Mouse (Mus musculus) forebrain, embryonic 12.5 days (tissue): ENCODE measurements around the gene Serpina3g. TPM values are rescaled to one million over a fixed set of nuclear protein-coding genes. Genes with fewer than 3 reads are reported as not detected.

Experiments used
- ATAC-seq: fragments of 200-750 bp; cut with Nextera tagmentation; 2 replicates; pipeline ENCODE4 v1.8.0; 2017; ENCODE audit warnings: moderate TSS enrichment; ENCODE audit not compliant: low FRiP score
- H3K27ac ChIP-seq: fragments of 300-500 bp; sonication (generic); 2 replicates; pipeline ENCODE4 v1.5.1; 2016; ENCODE audit warnings: mild to moderate bottlenecking
- H3K27me3 ChIP-seq: fragments of 300-500 bp; sonication (generic); 2 replicates; pipeline ENCODE4 v1.6.1; 2016; ENCODE audit warnings: mild to moderate bottlenecking
- H3K36me3 ChIP-seq: fragments of 300-500 bp; sonication (generic); replicated peaks from 2 replicates; pipeline ENCODE4 v1.6.1; 2016; ENCODE audit warnings: mild to moderate bottlenecking
- H3K4me1 ChIP-seq: fragments of 300-500 bp; sonication (generic); 2 replicates; pipeline ENCODE4 v1.6.1; 2016
- H3K4me2 ChIP-seq: fragments of 300-500 bp; sonication (generic); 2 replicates; pipeline ENCODE4 v1.6.1; 2016; ENCODE audit warnings: mild to moderate bottlenecking, moderate library complexity
- H3K4me3 ChIP-seq: fragments of 300-500 bp; sonication (generic); replicated peaks from 2 replicates; pipeline ENCODE4 v1.5.1; 2016; ENCODE audit warnings: mild to moderate bottlenecking
- H3K9ac ChIP-seq: fragments of 300-500 bp; sonication (generic); 2 replicates; pipeline ENCODE4 v1.6.1; 2016; ENCODE audit warnings: mild to moderate bottlenecking
- H3K9me3 ChIP-seq: fragments of 300-500 bp; sonication (generic); 2 replicates; pipeline ENCODE4 v1.6.1; 2016
- WGBS: fragments of 180-500 bp; shearing (Covaris S2); methylation state at CpG from one replicate; pipeline ENCODE4 v1.1.7; 2016; 5-methylcytosine and 5-hydroxymethylcytosine counted together
- polyA plus RNA-seq: library from polyadenylated mRNA; unstranded; fragments of >200 nt; fragmentation: Nextera tagmentation; extraction: Ambion mirVana; gene quantifications from 2 replicates; pipeline ENCODE4 v1.2.1, GENCODE M21; 2016

The Serpina3g gene
- polyA plus RNA-seq, 1 experiment from 2014 or later = not detected

GRCm38 (mm10) chr12:104289872-104290271 is 53.8 kb downstream of the Serpina3g start:
- H3K27me3 ChIP-seq = no peaks in the 10 kb centered on the region
- H3K27ac ChIP-seq = no peak overlapping the region
- no peaks in the 10 kb centered on the region for H3K9me3 ChIP-seq
- H3K4me1 ChIP-seq = no peaks in the 10 kb centered on the region
- H3K4me2 ChIP-seq = no peak overlapping the region
- H3K36me3 ChIP-seq = no peaks in the 10 kb centered on the region
- 54% methylated on average over 4 of the region's 4 CpGs for WGBS
- ATAC-seq = no peak
- no peak overlapping the region for H3K9ac ChIP-seq
- H3K4me3 ChIP-seq = no peak overlapping the region

Other genes starting within 250 kb of the Serpina3g start
- not detected in 2 replicates for gene Serpina11, start 246.3 kb upstream of the Serpina3g start, polyA plus RNA-seq
- gene Serpina9, start 222.5 kb upstream of the Serpina3g start, polyA plus RNA-seq = not detected in 2 replicates
- not detected in 2 replicates for gene Serpina12, start 191.8 kb upstream of the Serpina3g start, polyA plus RNA-seq
- gene Serpina5, start 135.1 kb upstream of the Serpina3g start, polyA plus RNA-seq = not detected in 2 replicates
- not detected in 2 replicates for gene Serpina3a, start 123.5 kb upstream of the Serpina3g start, polyA plus RNA-seq
- gene Serpina3b, start 108.2 kb upstream of the Serpina3g start, polyA plus RNA-seq = not detected in 2 replicates
- not detected in 2 replicates for gene Serpina3c, start 82.4 kb upstream of the Serpina3g start, polyA plus RNA-seq
- gene Serpina3f, start 21.7 kb upstream of the Serpina3g start, polyA plus RNA-seq = 0.11 and 0.17 TPM in 2 replicates
- gene Serpina3i, start 26.9 kb downstream of the Serpina3g start, polyA plus RNA-seq = 0.09 TPM in 1 of 2 replicates, not detected in the other
- not detected in 2 replicates for gene Serpina3j, start 78.3 kb downstream of the Serpina3g start, polyA plus RNA-seq
- gene Serpina3k, start 102.2 kb downstream of the Serpina3g start, polyA plus RNA-seq = not detected in 2 replicates
- gene Serpina3m, start 102.2 kb downstream of the Serpina3g start, polyA plus RNA-seq = not detected in 2 replicates
- gene Serpina3n, start 170.5 kb downstream of the Serpina3g start, polyA plus RNA-seq = not detected in 2 replicates
- 1.4 and 2.2 TPM in 2 replicates for gene Gsc, start 237.1 kb downstream of the Serpina3g start, polyA plus RNA-seq